Mouse (Mus musculus) erythroblast, embryonic 14.5 days (primary cell): ENCODE results near the gene Pold1.

Source experiments
- GATA1 ChIP-seq: IDR thresholded peaks from 2 replicates; pipeline ENCODE4 v1.6.1; 2012; ENCODE audit warnings: low read length, inconsistent platforms, mixed read lengths
- TAL1 ChIP-seq: IDR thresholded peaks from 3 replicates; pipeline ENCODE4 v1.6.1; 2012; ENCODE audit warnings: low read length, inconsistent platforms, mixed read lengths

DNA sequence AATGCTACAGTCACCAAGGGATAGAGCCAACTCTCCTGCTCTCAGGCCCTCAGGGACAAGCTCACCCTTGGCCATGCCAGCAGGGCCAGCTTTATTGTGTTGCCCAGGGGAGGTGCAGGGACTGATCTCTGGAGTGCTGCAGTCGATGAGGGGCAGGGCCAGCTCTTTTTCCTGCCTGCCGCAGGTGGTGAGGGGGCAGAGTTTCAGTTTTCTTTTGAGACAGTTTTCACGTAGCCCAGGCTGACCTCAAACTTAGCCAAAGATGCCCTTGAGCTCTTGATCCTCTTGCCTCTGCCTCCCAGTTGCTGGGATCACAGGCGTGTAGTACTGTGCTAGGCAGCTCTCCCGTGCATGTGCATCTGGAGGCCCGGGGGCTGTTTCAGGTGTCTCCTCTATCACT, 22.3 kb upstream of the Pold1 start:
- TF ChIP-seq GATA1 (no peak), TAL1 (no peak)
